Mouse (Mus musculus): ENCODE measurements at regions not wholly inside any gene's neighbourhood (a gene's known extent, or its start where the extent isn't known, plus 50 kb on each side); places are given as distances from the start of the nearest gene placed in this dataset.
A peak's percentile ranks its signal among the peaks of the same experiment; 100 is the strongest.

- Histone ChIP-seq H3K27ac (no peak overlapping the region), H3K4me3 (no peak overlapping the region), H3K27me3 (replicated peaks) (0 out of 2 replicates have a peak, but pooled peaks cover 4% of the 10 kb centered on the region), H3K9ac (no peak overlapping the region), H3K36me3 (no peaks in the 10 kb centered on the region), H3K4me1 (peaks cover 22% of the 10 kb centered on the region), H3K9me3 (replicated peaks) (no peaks in the 10 kb centered on the region), H3K4me2 (no peak overlapping the region)
- 73% methylated on average over 3 of the region's 3 CpGs for WGBS (ENCODE audit: insufficient replicate concordance)
- ATAC-seq: no peak
Observed at GRCm38 (mm10) chr8:126538136-126538535, 55.6 kb downstream of the Irf2bp2 start.

- Histone ChIP-seq H3K27ac (no peak overlapping the region), H3K27me3 (replicated peaks) (0 out of 2 replicates have a peak, but pooled peaks cover 4% of the 10 kb centered on the region), H3K36me3 (no peaks in the 10 kb centered on the region), H3K4me3 (no peak overlapping the region), H3K9ac (no peak overlapping the region), H3K4me2 (no peak overlapping the region), H3K9me3 (replicated peaks) (no peaks in the 10 kb centered on the region), H3K4me1 (peaks cover 22% of the 10 kb centered on the region)
- ATAC-seq: no peak
- WGBS (ENCODE audit: insufficient replicate concordance): 34% methylated on average over 6 of the region's 6 CpGs
Observed at GRCm38 (mm10) chr8:126536928-126537618, 56.7 kb downstream of the Irf2bp2 start.

GRCm38 (mm10) chr8:126536132-126536927 is 57.5 kb downstream of the Irf2bp2 start:
- Histone ChIP-seq H3K9ac (no peak overlapping the region), H3K4me3 (no peak overlapping the region), H3K4me1 (peaks cover 22% of the 10 kb centered on the region), H3K27me3 (replicated peaks) (0 out of 2 replicates have a peak, but pooled peaks cover 4% of the 10 kb centered on the region), H3K9me3 (replicated peaks) (no peaks in the 10 kb centered on the region), H3K27ac (no peak overlapping the region), H3K4me2 (peak overlapping the region; percentile 13; the same call in 1 of the 2 replicates), H3K36me3 (no peaks in the 10 kb centered on the region)
- 30% methylated on average over 11 of the region's 11 CpGs for WGBS (ENCODE audit: insufficient replicate concordance)
- ATAC-seq: 0 out of 2 replicates have a peak, but pooled peaks have one; percentile 20

GRCm38 (mm10) chr8:126532284-126532974 is 57.6 kb upstream of the Tarbp1 start:
- Histone ChIP-seq H3K4me2 (no peak overlapping the region), H3K9me3 (replicated peaks) (no peaks in the 10 kb centered on the region), H3K4me3 (no peak overlapping the region), H3K27ac (no peak overlapping the region), H3K9ac (no peak overlapping the region), H3K36me3 (no peaks in the 10 kb centered on the region), H3K27me3 (replicated peaks) (no peaks in the 10 kb centered on the region), H3K4me1 (peaks cover 8% of the 10 kb centered on the region; the same call in 1 of the 2 replicates)
- 35% methylated on average over 7 of the region's 7 CpGs for WGBS (ENCODE audit: insufficient replicate concordance)
- ATAC-seq: no peak

GRCm38 (mm10) chr8:126531459-126531858 is 56.6 kb upstream of the Tarbp1 start:
- no peak overlapping the region for H3K4me3 ChIP-seq
- WGBS (ENCODE audit: insufficient replicate concordance): 64% methylated on average over 7 of the region's 7 CpGs
- no peaks in the 10 kb centered on the region for H3K9me3 ChIP-seq (replicated peaks)
- H3K9ac ChIP-seq: no peak overlapping the region
- H3K36me3 ChIP-seq: no peaks in the 10 kb centered on the region
- ATAC-seq: no peak
- H3K27ac ChIP-seq: no peak overlapping the region
- peaks cover 11% of the 10 kb centered on the region for H3K4me1 ChIP-seq
- H3K4me2 ChIP-seq: no peak overlapping the region
- H3K27me3 ChIP-seq (replicated peaks): no peaks in the 10 kb centered on the region

- Histone ChIP-seq H3K4me2 (no peak overlapping the region), H3K4me3 (no peak overlapping the region), H3K27ac (no peak overlapping the region), H3K9ac (no peak overlapping the region), H3K36me3 (no peaks in the 10 kb centered on the region), H3K27me3 (replicated peaks) (no peaks in the 10 kb centered on the region), H3K9me3 (replicated peaks) (no peaks in the 10 kb centered on the region), H3K4me1 (peaks cover 11% of the 10 kb centered on the region)
- no peak for ATAC-seq
- 47% methylated on average over 3 of the region's 3 CpGs for WGBS (ENCODE audit: insufficient replicate concordance)
Observed at GRCm38 (mm10) chr8:126529409-126529808, 54.5 kb upstream of the Tarbp1 start.

- H3K4me2 ChIP-seq: no peak overlapping the region
- H3K27me3 ChIP-seq (replicated peaks): no peaks in the 10 kb centered on the region
- H3K36me3 ChIP-seq: no peaks in the 10 kb centered on the region
- peaks cover 11% of the 10 kb centered on the region for H3K4me1 ChIP-seq
- no peak for ATAC-seq
- H3K9ac ChIP-seq: no peak overlapping the region
- no peak overlapping the region for H3K4me3 ChIP-seq
- WGBS (ENCODE audit: insufficient replicate concordance): 79% methylated on average over 9 of the region's 9 CpGs
- H3K9me3 ChIP-seq (replicated peaks): no peaks in the 10 kb centered on the region
- no peak overlapping the region for H3K27ac ChIP-seq
Observed at GRCm38 (mm10) chr8:126528434-126529080, 53.7 kb upstream of the Tarbp1 start.

- no peak overlapping the region for H3K4me3 ChIP-seq
- peak; percentile 65 for ATAC-seq
- H3K27ac ChIP-seq: peak overlapping the region; percentile 46
- no peaks in the 10 kb centered on the region for H3K9me3 ChIP-seq (replicated peaks)
- H3K4me1 ChIP-seq: peaks cover 11% of the 10 kb centered on the region
- no peaks in the 10 kb centered on the region for H3K36me3 ChIP-seq
- H3K4me2 ChIP-seq: no peak overlapping the region
- H3K9ac ChIP-seq: no peak overlapping the region
- no peaks in the 10 kb centered on the region for H3K27me3 ChIP-seq (replicated peaks)
- WGBS (ENCODE audit: insufficient replicate concordance): 21% methylated on average over 14 of the region's 14 CpGs
Observed at GRCm38 (mm10) chr8:126526864-126527571, 52.2 kb upstream of the Tarbp1 start.

- Histone ChIP-seq H3K9ac (no peak overlapping the region), H3K4me1 (peaks cover 11% of the 10 kb centered on the region), H3K4me3 (no peak overlapping the region), H3K27me3 (replicated peaks) (no peaks in the 10 kb centered on the region), H3K27ac (no peak overlapping the region), H3K4me2 (no peak overlapping the region), H3K9me3 (replicated peaks) (no peaks in the 10 kb centered on the region), H3K36me3 (no peaks in the 10 kb centered on the region)
- WGBS (ENCODE audit: insufficient replicate concordance): 52% methylated on average over 1 of the region's 1 CpGs
- ATAC-seq: no peak
Observed at GRCm38 (mm10) chr8:126525575-126525974, 50.7 kb upstream of the Tarbp1 start.

Measured in liver, embryonic 12.5 days (tissue).